Mouse (Mus musculus) thymus, postnatal 36 days (tissue): Measurements from ENCODE around the gene Mtmr11.

Source experiments
- DNase-seq, 2 experiments: peaks; one replicate each; pipeline ENCODE4 v3.0.0; 2022; ENCODE audit warnings: mixed read lengths in 2 of 2

Gene Mtmr11

GRCm38 (mm10) chr3:96161869-96162840 lies at the start of gene Mtmr11:
Gene Mtmr11 (plus strand): TSS chr3:96162004.
- no peak for DNase-seq

- no peak for DNase-seq
These were observed 48.6 kb upstream of the Mtmr11 start for GRCm38 (mm10) chr3:96113251-96113650.

GRCm38 (mm10) chr3:96118142-96118541 lies 43.7 kb upstream of the Mtmr11 start:
- no peak for DNase-seq

- no peak for DNase-seq
These were observed 43.1 kb upstream of the Mtmr11 start for GRCm38 (mm10) chr3:96118702-96119101.

- DNase-seq, result no peak
These were observed 37.6 kb upstream of the Mtmr11 start for GRCm38 (mm10) chr3:96124235-96124634.

GRCm38 (mm10) chr3:96128128-96128527 lies 33.7 kb upstream of the Mtmr11 start:
- no peak for DNase-seq

- DNase-seq, result no peak
These were observed 29.3 kb upstream of the Mtmr11 start for GRCm38 (mm10) chr3:96132478-96132877.

- DNase-seq, result no peak
These were observed 28.4 kb upstream of the Mtmr11 start for GRCm38 (mm10) chr3:96133327-96133905.

- no peak for DNase-seq
These were observed 26.8 kb upstream of the Mtmr11 start for GRCm38 (mm10) chr3:96135011-96135410.

GRCm38 (mm10) chr3:96147950-96148349 lies 13.9 kb upstream of the Mtmr11 start:
- DNase-seq, result peak in 1 of 2 experiments; percentile 17

- DNase-seq, result no peak
These were observed 10.0 kb upstream of the Mtmr11 start for GRCm38 (mm10) chr3:96151836-96152235.

- DNase-seq, result no peak
These were observed 9.2 kb upstream of the Mtmr11 start for GRCm38 (mm10) chr3:96152611-96153010.

- no peak for DNase-seq
These were observed 6.3 kb upstream of the Mtmr11 start for GRCm38 (mm10) chr3:96155501-96155900.

- no peak for DNase-seq
These were observed 2.0 kb upstream of the Mtmr11 start for GRCm38 (mm10) chr3:96159820-96160219.

- DNase-seq, result no peak
These were observed 1.5 kb upstream of the Mtmr11 start for GRCm38 (mm10) chr3:96160222-96160802.

GRCm38 (mm10) chr3:96160803-96161516 lies 844 bp upstream of the Mtmr11 start:
- DNase-seq, result no peak

- DNase-seq, result no peak
These were observed 1.2 kb downstream of the Mtmr11 start for GRCm38 (mm10) chr3:96163040-96163439.

- no peak for DNase-seq
These were observed 6.8 kb downstream of the Mtmr11 start for GRCm38 (mm10) chr3:96168466-96169158.

- no peak for DNase-seq
These were observed 8.5 kb downstream of the Mtmr11 start for GRCm38 (mm10) chr3:96170276-96170675.

GRCm38 (mm10) chr3:96170976-96171545 lies 9.3 kb downstream of the Mtmr11 start:
- DNase-seq, result peak in 1 of 2 experiments; percentile 22

GRCm38 (mm10) chr3:96171583-96172196 lies 9.9 kb downstream of the Mtmr11 start:
- DNase-seq, result no peak
